Mouse (Mus musculus): Measurements from ENCODE around the gene Ralgapa1.

Ralgapa1 gene

GRCm38 (mm10) chr12:55820661-55821314 is at the start of gene Ralgapa1:
Gene Ralgapa1 (minus strand): TSS chr12:55821167.
- peak; percentile 70 to 79 for DNase-seq (ENCODE audit: low spot score in 2 of 2)

GRCm38 (mm10) chr12:55869622-55870322 is 48.8 kb upstream of the Ralgapa1 start:
- no peak for DNase-seq (ENCODE audit: low spot score in 2 of 2)

DNA sequence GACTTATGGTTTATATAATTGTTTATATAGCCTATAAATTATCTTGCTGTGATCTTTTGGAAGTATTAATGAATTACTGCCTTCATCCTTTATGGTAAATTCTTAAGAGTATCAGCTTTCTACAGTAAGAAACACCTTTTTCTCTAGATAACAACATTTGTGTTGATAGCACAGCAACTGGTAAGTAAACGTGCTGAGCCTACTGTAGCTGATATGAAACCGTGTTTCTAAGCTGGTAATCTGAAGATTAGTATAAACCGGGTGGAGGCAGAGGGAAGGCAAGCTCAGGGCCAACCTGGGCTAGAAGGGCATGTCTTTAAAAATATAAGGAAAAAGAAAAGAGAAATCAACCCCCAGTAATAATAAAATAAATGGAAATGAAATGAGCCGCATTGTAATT is 46.8 kb upstream of the Ralgapa1 start:
- DNase-seq (ENCODE audit: low spot score in 2 of 2): no peak

DNA sequence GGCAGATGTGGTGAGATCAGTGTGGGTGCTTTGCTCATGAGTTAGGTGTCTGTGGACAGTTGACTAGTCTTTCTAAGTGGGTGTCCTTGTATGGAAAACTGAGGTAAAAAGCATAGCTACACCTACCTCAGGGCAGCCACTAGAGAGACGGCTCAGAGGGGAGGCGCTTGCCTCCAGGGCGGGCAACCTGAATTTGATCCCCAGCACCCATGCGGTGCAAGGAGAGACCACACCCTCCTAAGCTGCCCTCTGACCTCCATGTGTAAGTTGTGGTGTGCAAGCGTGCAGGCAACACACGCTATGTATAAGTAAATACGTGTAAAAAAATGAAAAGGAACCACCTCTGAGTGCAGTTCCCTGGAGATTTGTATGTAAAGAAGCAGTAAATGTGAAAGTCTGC is 39.7 kb upstream of the Ralgapa1 start:
- DNase-seq (ENCODE audit: low spot score in 2 of 2): no peak

DNA sequence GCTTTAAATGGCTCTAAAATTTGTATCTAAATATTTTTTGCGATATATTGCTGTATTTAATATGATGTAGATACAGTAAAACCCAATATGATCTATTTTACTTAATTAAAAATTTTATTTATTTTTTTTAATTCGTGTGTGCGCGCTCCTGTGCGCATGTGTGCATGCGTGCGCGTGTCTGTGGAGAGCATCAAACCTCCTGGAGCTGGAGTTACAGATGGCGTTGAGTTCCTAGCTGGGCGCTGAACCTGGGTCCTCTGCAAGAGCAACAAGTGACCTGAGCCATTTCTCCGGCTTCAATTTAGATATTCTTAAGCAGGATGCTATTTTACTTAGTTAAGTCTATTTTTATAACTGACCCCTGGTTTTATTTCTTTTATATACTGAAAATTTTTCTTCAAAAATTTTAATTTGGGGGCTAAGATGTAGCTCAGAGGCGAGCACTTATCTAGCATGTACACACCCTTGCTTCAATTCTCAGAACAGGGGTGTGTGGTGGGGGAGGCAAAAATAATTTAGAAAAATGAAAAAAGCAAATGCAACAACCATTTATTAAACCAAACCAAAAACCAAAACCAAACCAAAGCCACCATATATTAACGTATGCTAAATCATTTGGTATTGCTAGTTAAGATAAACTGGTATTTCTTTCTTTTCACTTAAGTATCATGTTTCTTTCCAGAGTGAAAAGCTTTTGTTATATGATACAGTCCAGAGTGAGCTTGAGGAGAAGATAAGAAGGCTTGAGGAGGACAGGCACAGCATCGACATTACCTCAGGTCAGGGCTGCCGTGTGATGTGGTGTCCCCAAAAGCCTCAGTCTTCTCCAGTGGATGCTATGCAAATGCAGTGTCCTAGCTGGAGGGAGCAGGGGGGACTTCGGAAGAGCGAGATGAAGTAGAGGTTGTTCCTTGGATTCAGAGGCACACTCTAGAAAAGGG is 38.7 kb upstream of the Ralgapa1 start:
- no peak for DNase-seq (ENCODE audit: low spot score in 2 of 2)

DNA sequence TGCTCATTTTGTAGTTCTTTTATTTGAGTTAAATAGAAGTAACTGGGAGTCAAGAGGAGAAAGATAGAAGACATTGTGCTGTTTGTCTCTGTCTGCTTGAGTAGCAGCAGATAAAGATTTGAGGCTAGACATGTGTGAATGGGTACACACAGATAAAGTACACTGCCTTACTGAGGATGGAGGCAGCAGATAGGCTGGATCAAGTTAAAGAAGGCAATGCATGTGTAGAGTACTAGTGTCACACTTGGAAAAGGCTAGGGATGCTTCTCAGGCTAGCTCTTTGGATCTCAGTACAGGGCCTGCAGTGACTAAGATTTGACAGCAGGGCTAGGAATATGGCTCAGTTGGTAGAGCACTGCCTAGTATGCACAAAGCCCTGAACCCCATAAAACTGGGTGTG is 29.7 kb upstream of the Ralgapa1 start:
- DNase-seq (ENCODE audit: low spot score in 2 of 2): no peak

DNA sequence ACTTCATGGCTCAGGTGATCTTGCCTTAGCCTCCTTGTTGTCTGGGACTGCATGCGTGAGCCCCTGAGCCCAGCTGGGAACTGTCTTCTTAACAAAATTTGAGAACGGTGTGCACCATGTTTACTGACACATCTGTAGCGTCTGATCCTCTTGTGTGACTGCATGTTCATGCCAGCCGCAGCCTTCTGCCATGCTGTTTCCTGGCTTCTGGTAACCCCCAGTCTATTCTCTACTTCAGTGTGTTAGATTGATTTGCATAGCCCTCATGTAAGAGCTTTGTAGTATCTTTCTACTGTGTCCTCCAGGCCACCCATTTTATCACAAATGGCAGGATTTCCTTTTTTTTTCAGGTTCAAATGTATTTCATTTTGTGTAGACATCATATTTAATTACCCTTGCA is 26.9 kb upstream of the Ralgapa1 start:
- DNase-seq (ENCODE audit: low spot score in 2 of 2): no peak

DNA sequence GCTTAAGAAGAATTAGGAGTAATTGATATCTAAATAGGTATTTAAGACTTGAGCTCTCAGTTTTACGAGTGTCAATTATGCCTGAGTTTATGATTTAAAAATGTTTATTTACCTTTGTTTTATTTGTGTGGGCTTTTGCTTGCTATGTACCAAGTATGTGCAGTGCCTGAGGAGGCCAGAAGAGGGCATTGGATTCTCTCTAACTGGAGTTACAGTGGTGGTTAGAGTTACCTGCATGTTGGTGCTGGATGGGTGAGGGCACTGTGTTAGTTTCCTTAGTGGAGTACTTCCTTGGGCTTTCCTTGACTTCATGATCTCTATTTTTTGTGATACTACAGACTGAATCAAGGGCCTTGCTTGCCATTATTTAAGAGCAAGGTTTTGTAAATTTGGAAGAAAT is 25.8 kb upstream of the Ralgapa1 start:
- no peak for DNase-seq (ENCODE audit: low spot score in 2 of 2)

DNA sequence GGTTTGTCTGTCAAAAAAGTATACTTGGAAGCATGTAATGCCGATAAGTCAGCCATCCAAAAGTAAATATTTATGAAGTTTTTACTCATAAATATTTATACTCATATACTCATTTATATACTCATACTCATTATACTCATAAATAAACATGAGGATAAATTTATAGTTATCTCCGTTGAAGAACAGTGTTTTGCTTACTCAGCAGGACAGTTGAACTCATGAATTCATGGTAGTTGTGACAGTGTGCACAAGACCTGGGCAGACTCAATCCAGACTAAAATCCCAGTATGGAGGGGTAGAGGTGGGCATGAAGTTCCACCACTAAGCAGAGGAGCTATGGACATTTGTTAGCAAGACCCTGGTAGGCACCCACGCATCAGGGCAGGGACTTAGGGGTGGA is 16.5 kb upstream of the Ralgapa1 start:
- no peak for DNase-seq (ENCODE audit: low spot score in 2 of 2)

DNA sequence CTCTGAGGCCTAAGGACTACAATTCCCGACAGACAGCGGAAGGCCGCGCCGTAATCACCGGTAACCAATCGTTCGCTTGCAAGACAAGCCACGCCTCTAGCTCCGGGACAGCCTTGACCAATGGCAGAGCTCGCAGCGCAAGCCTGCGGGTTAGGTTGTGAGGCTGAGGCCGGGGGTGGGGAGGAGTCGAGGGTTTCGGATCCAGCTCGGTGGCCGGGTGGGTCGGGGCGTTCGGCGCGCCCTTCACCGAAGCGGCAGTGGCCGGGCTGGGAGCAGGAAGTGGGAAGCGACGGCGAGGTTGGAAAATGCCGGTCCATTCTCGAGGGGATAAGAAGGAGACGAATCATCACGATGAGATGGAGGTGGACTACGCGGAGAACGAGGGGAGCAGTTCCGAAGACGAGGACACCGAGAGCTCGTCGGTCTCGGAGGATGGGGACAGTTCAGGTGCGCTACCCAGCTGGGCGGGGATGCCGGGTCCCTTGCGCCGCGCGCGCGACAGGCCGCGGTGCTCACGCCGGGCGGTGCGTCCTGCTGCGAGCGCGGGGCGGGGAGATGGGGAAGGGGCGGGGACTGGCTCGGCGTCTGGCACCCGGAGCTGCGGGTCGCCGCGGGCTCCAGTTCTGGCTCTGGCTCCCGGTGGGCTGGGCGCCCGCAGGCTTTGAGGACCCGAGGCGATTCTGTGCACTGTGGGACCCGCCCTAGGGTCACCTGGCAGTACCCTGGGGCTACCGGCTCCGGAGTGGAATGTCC is 15.4 kb upstream of the Ralgapa1 start, which contains the start of gene Brms1l:
Gene Brms1l (plus strand): TSS at position 126 of the 753 bp plus-strand sequence.
- peak; percentile 85 to 90 for DNase-seq (ENCODE audit: low spot score in 2 of 2)

DNA sequence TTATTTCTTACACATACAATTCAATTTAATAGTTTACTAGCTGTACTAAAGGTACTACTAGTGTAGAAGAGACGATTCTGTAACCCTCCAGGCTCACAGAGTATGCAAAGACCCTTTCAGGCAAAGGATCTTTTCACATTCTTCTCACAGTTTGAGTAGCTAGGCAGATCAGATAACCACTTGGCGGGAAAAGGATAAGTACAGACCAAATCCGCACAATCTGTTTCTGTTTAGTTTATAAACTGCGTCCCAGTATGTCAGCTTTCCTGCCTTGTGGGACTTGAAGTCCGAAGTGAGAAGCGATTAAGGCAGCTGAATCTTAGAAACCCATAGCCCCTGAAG is 14.9 kb upstream of the Ralgapa1 start:
- DNase-seq (ENCODE audit: low spot score in 2 of 2): no peak

GRCm38 (mm10) chr12:55834891-55835290 is 13.9 kb upstream of the Ralgapa1 start:
- DNase-seq (ENCODE audit: low spot score in 2 of 2): no peak

DNA sequence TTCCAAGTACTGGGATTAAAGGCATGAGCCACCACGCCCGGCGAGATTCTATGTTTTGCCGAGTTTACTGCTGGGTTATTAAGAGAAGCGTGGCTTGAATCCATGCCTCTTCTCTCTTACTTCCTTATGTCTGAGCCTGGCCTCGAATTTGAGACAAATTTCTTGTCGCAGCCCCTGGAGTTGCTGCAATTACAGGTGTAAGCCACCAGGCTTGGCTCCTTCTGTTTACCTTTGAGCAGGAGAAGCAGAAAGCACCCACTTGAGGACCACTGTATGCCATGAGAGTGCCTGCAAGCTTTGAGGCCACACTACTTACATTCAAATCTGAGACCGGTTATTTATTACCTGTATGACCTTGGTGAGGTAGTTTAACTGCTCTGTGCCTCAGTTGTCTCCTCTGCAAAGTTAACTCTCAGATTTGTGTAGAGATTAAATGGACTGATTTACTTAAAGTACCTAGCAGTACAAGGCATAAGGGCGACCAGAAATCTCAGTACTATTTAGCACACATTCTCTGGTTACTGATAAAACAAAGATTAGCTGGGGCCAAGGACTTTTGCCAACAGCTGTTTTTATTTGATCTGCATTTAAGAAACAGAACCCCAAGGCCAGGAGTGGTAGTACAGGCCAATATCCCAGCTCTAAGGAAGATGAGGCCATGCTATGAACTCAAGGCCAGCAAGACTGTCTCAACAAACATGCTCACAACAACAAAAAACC is 13.1 kb upstream of the Ralgapa1 start:
- DNase-seq (ENCODE audit: low spot score in 2 of 2): no peak

- no peak for DNase-seq (ENCODE audit: low spot score in 2 of 2)
Measured at GRCm38 (mm10) chr12:55832961-55833360, 12.0 kb upstream of the Ralgapa1 start.

- DNase-seq (ENCODE audit: low spot score in 2 of 2): peak; percentile 68 to 72
Measured at GRCm38 (mm10) chr12:55831101-55831500, 10.1 kb upstream of the Ralgapa1 start.

- DNase-seq (ENCODE audit: low spot score in 2 of 2): no peak
Measured at GRCm38 (mm10) chr12:55825537-55825936, 4.6 kb upstream of the Ralgapa1 start.

- DNase-seq (ENCODE audit: low spot score in 2 of 2): no peak
Measured at GRCm38 (mm10) chr12:55824027-55824426, 3.1 kb upstream of the Ralgapa1 start.

DNA sequence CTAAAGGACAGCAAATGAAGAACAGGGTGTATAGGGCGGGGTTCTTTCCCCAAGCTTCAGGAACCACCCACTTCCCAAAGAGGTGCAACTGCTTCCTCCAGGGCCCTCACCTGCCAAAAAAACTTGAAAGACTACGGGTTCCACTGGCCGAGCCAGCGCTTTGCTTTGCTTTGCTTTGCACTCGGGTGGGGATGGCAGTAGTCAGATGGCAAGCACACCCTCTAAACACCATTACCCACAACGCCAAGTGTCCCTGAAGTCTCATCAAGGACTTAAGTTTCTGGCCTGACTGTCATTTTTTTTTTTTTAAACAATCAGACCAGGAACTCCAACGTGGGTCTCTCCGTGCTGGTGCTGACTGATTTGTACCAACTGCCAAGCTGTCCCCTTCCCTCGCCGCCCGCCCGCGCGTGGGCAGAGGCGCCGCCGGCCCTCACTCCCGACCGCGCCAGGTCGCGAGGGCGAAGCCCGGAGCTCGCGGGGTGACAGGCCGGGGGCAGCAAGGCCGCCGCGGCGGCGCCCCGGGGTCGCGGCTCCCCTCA is 777 bp downstream of the Ralgapa1 start:
- no peak for DNase-seq (ENCODE audit: low spot score in 2 of 2)

DNA sequence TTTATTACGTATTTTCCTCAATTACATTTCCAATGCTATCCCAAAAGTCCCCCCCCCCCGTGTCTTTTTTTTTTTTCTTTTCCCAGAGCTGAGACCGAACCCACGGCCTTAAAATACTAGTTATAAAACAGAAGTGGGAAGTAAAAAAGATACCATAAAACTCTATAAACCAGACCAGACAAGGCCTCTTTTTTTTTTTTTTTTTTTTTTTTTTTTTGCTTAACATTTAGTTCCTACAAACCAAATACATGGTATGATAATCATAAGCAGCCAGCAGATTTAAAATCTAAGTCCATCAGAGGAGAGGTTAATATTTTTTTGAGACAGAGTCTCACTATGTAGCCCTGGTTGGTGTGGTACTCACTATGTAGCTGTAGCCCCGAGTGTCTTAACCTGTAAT is 4.5 kb downstream of the Ralgapa1 start:
- no peak for DNase-seq (ENCODE audit: low spot score in 2 of 2)

GRCm38 (mm10) chr12:55805035-55805434 is 15.9 kb downstream of the Ralgapa1 start:
- DNase-seq (ENCODE audit: low spot score in 2 of 2): no peak

GRCm38 (mm10) chr12:55801131-55801530 is 19.8 kb downstream of the Ralgapa1 start:
- no peak for DNase-seq (ENCODE audit: low spot score in 2 of 2)

Data from frontal cortex, postnatal 25 days (tissue).